Mouse (Mus musculus) liver, embryonic 15.5 days (tissue): Measurements from ENCODE around the gene Krt18. TPM values are rescaled to one million over a fixed set of nuclear protein-coding genes. Genes with fewer than 3 reads are reported as not detected.

Experiments used
- polyA plus RNA-seq: library from polyadenylated mRNA; unstranded; fragments of >200 nt; fragmentation: Nextera tagmentation; extraction: Ambion mirVana; gene quantifications from 2 replicates; pipeline ENCODE4 v1.2.1, GENCODE M21; 2015

Gene Krt18
- polyA plus RNA-seq, 1 experiment from 2014 or later, result 107 TPM

Other genes starting within 250 kb of the Krt18 start
- gene Krt72, start 241.7 kb upstream of the Krt18 start, polyA plus RNA-seq, result not detected in 2 replicates
- not detected in 2 replicates for gene Krt73, start 225.8 kb upstream of the Krt18 start, polyA plus RNA-seq
- gene Krt2, start 210.0 kb upstream of the Krt18 start, polyA plus RNA-seq, result not detected in 2 replicates
- 0.08 and 0.70 TPM in 2 replicates for gene Krt1, start 177.4 kb upstream of the Krt18 start, polyA plus RNA-seq
- gene Krt77, start 158.5 kb upstream of the Krt18 start, polyA plus RNA-seq, result 0.22 TPM in 1 of 2 replicates, not detected in the other
- gene Krt76, start 135.3 kb upstream of the Krt18 start, polyA plus RNA-seq, result not detected in 2 replicates
- gene Krt4, start 103.4 kb upstream of the Krt18 start, polyA plus RNA-seq, result 0.22 and 0.29 TPM in 2 replicates
- gene Krt79, start 87.9 kb upstream of the Krt18 start, polyA plus RNA-seq, result not detected in 2 replicates
- gene Krt78, start 73.9 kb upstream of the Krt18 start, polyA plus RNA-seq, result 0.06 TPM in 1 of 2 replicates, not detected in the other
- gene Krt8, start 23.7 kb upstream of the Krt18 start, polyA plus RNA-seq, result 114 and 118 TPM in 2 replicates
- 43.5 and 48.3 TPM in 2 replicates for gene Eif4b, start 45.6 kb downstream of the Krt18 start, polyA plus RNA-seq
- 4.7 and 5.4 TPM in 2 replicates for gene Tns2, start 72.2 kb downstream of the Krt18 start, polyA plus RNA-seq
- 12.9 and 14.6 TPM in 2 replicates for gene Spryd3, start 108.1 kb downstream of the Krt18 start, polyA plus RNA-seq
- gene Igfbp6, start 116.2 kb downstream of the Krt18 start, polyA plus RNA-seq, result 1.8 and 1.9 TPM in 2 replicates
- gene Soat2, start 122.3 kb downstream of the Krt18 start, polyA plus RNA-seq, result 33.1 and 34.7 TPM in 2 replicates
- 15.3 and 18.9 TPM in 2 replicates for gene Zfp740, start 175.1 kb downstream of the Krt18 start, polyA plus RNA-seq
- gene Csad, start 176.5 kb downstream of the Krt18 start, polyA plus RNA-seq, result 40.5 and 56.5 TPM in 2 replicates
- gene Itgb7, start 203.8 kb downstream of the Krt18 start, polyA plus RNA-seq, result 6.4 and 6.6 TPM in 2 replicates
- 2.8 and 3.0 TPM in 2 replicates for gene Rarg, start 229.3 kb downstream of the Krt18 start, polyA plus RNA-seq
- not detected in 2 replicates for gene Gm9918, start 242.4 kb downstream of the Krt18 start, polyA plus RNA-seq